Mouse (Mus musculus) kidney, adult 2 months (tissue): ENCODE measurements around the gene Ndrg4. TPM values are rescaled to one million over a fixed set of nuclear protein-coding genes. Genes with fewer than 3 reads are reported as not detected.
A peak's percentile ranks its signal among the peaks of the same experiment; 100 is the strongest.

Experiments used
- DNase-seq: peaks from one replicate; pipeline ENCODE4 v3.0.0; 2021
- H3K27ac ChIP-seq: fragments of 200-500 bp; 2 replicates; pipeline ENCODE4 v1.5.1; 2012; ENCODE audit warnings: low read depth, low read length, control low read depth, inconsistent platforms; ENCODE audit not compliant: insufficient read depth
- H3K27me3 ChIP-seq: fragments of 200-500 bp; replicated peaks from 2 replicates; pipeline ENCODE4 v1.6.1; 2012; ENCODE audit warnings: mild to moderate bottlenecking, moderate library complexity, low read length, inconsistent platforms; ENCODE audit not compliant: control insufficient read depth, insufficient read depth
- H3K36me3 ChIP-seq: fragments of 200-500 bp; 2 replicates; pipeline ENCODE4 v1.6.1; 2012; ENCODE audit warnings: mild to moderate bottlenecking, moderate library complexity, low read length, inconsistent platforms; ENCODE audit not compliant: control insufficient read depth, insufficient read depth
- H3K4me1 ChIP-seq: fragments of 200-500 bp; 2 replicates; pipeline ENCODE4 v1.6.1; 2011; ENCODE audit warnings: low read length; ENCODE audit not compliant: control insufficient read depth, insufficient read depth
- H3K4me3 ChIP-seq: fragments of 200-500 bp; 2 replicates; pipeline ENCODE4 v1.5.1; 2011; ENCODE audit warnings: mild to moderate bottlenecking, low read depth, low read length, control low read depth; ENCODE audit not compliant: insufficient read depth
- CTCF ChIP-seq: fragments of 200-500 bp; conservative IDR thresholded peaks from 2 replicates; pipeline ENCODE4 v1.5.1; 2011; ENCODE audit warnings: low read depth, mild to moderate bottlenecking, control low read depth, low read length, moderate library complexity, mixed read lengths; ENCODE audit not compliant: insufficient read depth, insufficient read length
- POLR2A ChIP-seq: fragments of 200-500 bp; IDR thresholded peaks from one replicate; pipeline ENCODE4 v1.6.1; 2011; ENCODE audit warnings: low read depth, low read length, control low read depth
- WGBS: fragments of 180-500 bp; shearing (Covaris S2); methylation state at CpG from one replicate; pipeline ENCODE4 v1.1.7; 2018; 5-methylcytosine and 5-hydroxymethylcytosine counted together
- polyA plus RNA-seq: library from polyadenylated mRNA; depleted of rRNA; stranded (reverse); fragments of >200 nt; gene quantifications from 2 replicates; pipeline ENCODE4 v1.2.3, GENCODE M21; 2012; rRNA removed

Ndrg4 gene
- polyA plus RNA-seq, 1 experiment = 21.7 TPM

- Histone ChIP-seq H3K27ac (peak overlapping the region; percentile 38), H3K4me3 (no peak overlapping the region), H3K27me3 (no peaks in the 10 kb centered on the region), H3K4me1 (no peaks in the 10 kb centered on the region; the same call in 1 of the 2 replicates), H3K36me3 (peaks cover 12% of the 10 kb centered on the region)
- peak; percentile 29 for DNase-seq
- TF ChIP-seq CTCF (0 out of 2 replicates have a peak, but pooled peaks have one; percentile 7), POLR2A (no peak)
- WGBS = 48% methylated on average over 7 of the region's 7 CpGs
Measured at GRCm38 (mm10) chr8:95738596-95738995, 61.8 kb downstream of the Ndrg4 start.

GRCm38 (mm10) chr8:95741732-95742131, 65.0 kb downstream of the Ndrg4 start:
- Histone ChIP-seq H3K27me3 (no peaks in the 10 kb centered on the region), H3K4me1 (no peaks in the 10 kb centered on the region; the same call in 1 of the 2 replicates), H3K36me3 (peaks cover 21% of the 10 kb centered on the region), H3K27ac (no peak overlapping the region), H3K4me3 (no peak overlapping the region)
- WGBS = 59% methylated on average over 7 of the region's 7 CpGs
- TF ChIP-seq CTCF (no peak), POLR2A (no peak)
- peak; percentile 50 for DNase-seq

DNA sequence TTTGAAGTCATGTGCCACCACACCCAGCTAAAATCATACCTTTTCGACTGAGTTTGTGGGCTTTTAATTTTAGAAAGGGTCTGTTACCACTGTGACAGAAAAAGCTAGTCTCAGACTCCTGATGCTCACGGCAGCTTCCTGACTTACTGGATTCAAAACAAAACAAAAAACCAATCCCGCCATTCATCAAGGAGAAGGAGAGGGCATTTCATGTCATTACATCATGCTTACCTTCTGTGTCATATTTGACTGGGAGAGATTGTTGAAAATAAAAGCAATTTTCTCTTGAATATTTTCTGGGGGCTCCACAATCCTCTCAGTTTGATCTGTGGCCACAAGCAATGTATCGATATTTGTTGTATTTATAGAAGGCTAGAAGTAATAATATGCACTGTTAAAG, 71.2 kb downstream of the Ndrg4 start:
- WGBS = 91% methylated on average over 4 of the region's 4 CpGs
- peaks cover 24% of the 10 kb centered on the region for H3K36me3 ChIP-seq
- TF ChIP-seq CTCF = no peak
- TF ChIP-seq POLR2A = no peak

GRCm38 (mm10) chr8:95751924-95752323, 75.1 kb downstream of the Ndrg4 start:
- H3K4me1 ChIP-seq = no peaks in the 10 kb centered on the region
- H3K4me3 ChIP-seq = no peak overlapping the region
- H3K27ac ChIP-seq = no peak overlapping the region
- DNase-seq = no peak
- H3K27me3 ChIP-seq = no peaks in the 10 kb centered on the region
- peaks cover 13% of the 10 kb centered on the region for H3K36me3 ChIP-seq
- 95% methylated on average over 1 of the region's 1 CpGs for WGBS
- TF ChIP-seq POLR2A = no peak
- no peak for TF ChIP-seq CTCF

More for the DNA sequence above, 71.2 kb downstream of the Ndrg4 start:
- Histone ChIP-seq H3K4me1 (no peaks in the 10 kb centered on the region), H3K27ac (no peak overlapping the region), H3K27me3 (no peaks in the 10 kb centered on the region), H3K4me3 (no peak overlapping the region)
- no peak for DNase-seq

DNA sequence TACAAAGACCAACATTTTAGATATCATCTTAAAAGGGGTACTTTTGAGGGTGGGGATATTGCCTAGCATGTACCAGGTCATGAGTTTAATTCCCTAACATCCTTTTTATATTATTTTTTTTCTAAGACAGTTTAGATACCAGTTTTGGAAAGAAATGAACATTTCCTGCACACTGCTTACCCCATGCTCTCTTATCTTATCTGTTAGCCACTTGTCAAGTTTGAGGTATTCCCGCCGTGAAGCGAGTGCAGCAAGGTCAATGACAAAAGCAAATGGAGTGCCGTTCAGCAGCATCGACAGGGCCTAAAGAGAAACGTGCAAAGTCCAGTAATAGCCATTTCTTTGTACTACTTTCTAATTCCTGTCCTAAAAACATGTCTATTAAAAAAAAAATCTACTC, 83.5 kb downstream of the Ndrg4 start:
- no peak overlapping the region for H3K27ac ChIP-seq
- no peaks in the 10 kb centered on the region for H3K27me3 ChIP-seq
- no peaks in the 10 kb centered on the region for H3K4me1 ChIP-seq
- H3K4me3 ChIP-seq = no peak overlapping the region
- peaks cover 20% of the 10 kb centered on the region for H3K36me3 ChIP-seq
- no peak for TF ChIP-seq POLR2A
- no peak for TF ChIP-seq CTCF
- DNase-seq = no peak
- WGBS = 84% methylated on average over 6 of the region's 6 CpGs

- TF ChIP-seq POLR2A (no peak), CTCF (no peak)
- peaks cover 20% of the 10 kb centered on the region for H3K36me3 ChIP-seq
- no peaks in the 10 kb centered on the region for H3K4me1 ChIP-seq
- no peaks in the 10 kb centered on the region for H3K27me3 ChIP-seq
- whole genome bisulfite sequencing = 81% methylated on average over 1 of the region's 1 CpGs
- no peak overlapping the region for H3K27ac ChIP-seq
- H3K4me3 ChIP-seq = no peak overlapping the region
- DNase-seq = no peak
Measured at GRCm38 (mm10) chr8:95764133-95764532, 87.4 kb downstream of the Ndrg4 start.

Other genes starting within 250 kb of the Ndrg4 start
- 35.7 and 41.2 TPM in 2 replicates for gene Cfap20, start 242.1 kb upstream of the Ndrg4 start, polyA plus RNA-seq
- 15.7 and 19.6 TPM in 2 replicates for gene Csnk2a2, start 186.9 kb upstream of the Ndrg4 start, polyA plus RNA-seq
- 0.13 TPM in 1 of 2 replicates, not detected in the other for gene Ccdc113, start 142.9 kb upstream of the Ndrg4 start, polyA plus RNA-seq
- gene Prss54, start 100.6 kb upstream of the Ndrg4 start, polyA plus RNA-seq = 0.08 TPM in 1 of 2 replicates, not detected in the other
- 0.81 and 1.1 TPM in 2 replicates for gene Gins3, start 43.5 kb upstream of the Ndrg4 start, polyA plus RNA-seq
- gene Setd6, start 38.9 kb downstream of the Ndrg4 start, polyA plus RNA-seq = 11.4 and 11.5 TPM in 2 replicates
- gene Cnot1, start 130.5 kb downstream of the Ndrg4 start, polyA plus RNA-seq = 57.4 and 71.4 TPM in 2 replicates
- gene Sap18b, start 148.4 kb downstream of the Ndrg4 start, polyA plus RNA-seq = 43.8 and 76.7 TPM in 2 replicates
- gene Slc38a7, start 176.6 kb downstream of the Ndrg4 start, polyA plus RNA-seq = 22.3 and 24.7 TPM in 2 replicates
- gene Got2, start 211.6 kb downstream of the Ndrg4 start, polyA plus RNA-seq = 269 and 296 TPM in 2 replicates